Mouse (Mus musculus): ENCODE data around the gene Kpna7. TPM values are rescaled to one million over a fixed set of nuclear protein-coding genes. Genes with fewer than 3 reads are reported as not detected.

The Kpna7 gene
- polyA plus RNA-seq, 1 experiment from 2014 or later: not detected

- H3K27me3 ChIP-seq (replicated peaks; ENCODE audit: insufficient read depth, low read length): no peaks in the 10 kb centered on the region
- WGBS: 34% methylated on average over 2 of the region's 2 CpGs
- no peak overlapping the region for H3K4me3 ChIP-seq (ENCODE audit: low read depth, low read length)
- TF ChIP-seq EP300 (IDR thresholded peaks at IDR 0.05): no peak
- TF ChIP-seq CTCF (IDR thresholded peaks at IDR 0.05): peak; percentile 63
- H3K9me3 ChIP-seq (ENCODE audit: low read length): no peaks in the 10 kb centered on the region
- H3K27ac ChIP-seq (ENCODE audit: low read length): no peak overlapping the region
- no peak overlapping the region for H3K9ac ChIP-seq (replicated peaks; ENCODE audit: low read depth)
- no peaks in the 10 kb centered on the region for H3K36me3 ChIP-seq (ENCODE audit: insufficient read depth, low read length)
- H3K4me2 ChIP-seq (replicated peaks; ENCODE audit: low read depth, low read length): no peak overlapping the region
- H3K4me1 ChIP-seq (ENCODE audit: insufficient read depth, low read depth, low read length): no peaks in the 10 kb centered on the region
- no peak for ATAC-seq
- peak; percentile 40 for DNase-seq (ENCODE audit: low spot score)
These were observed 85.3 kb downstream of the Kpna7 start for GRCm38 (mm10) chr5:144998491-144998890.

GRCm38 (mm10) chr5:144990481-144990880, 93.3 kb downstream of the Kpna7 start:
- TF ChIP-seq EP300 (IDR thresholded peaks at IDR 0.05) (no peak), CTCF (IDR thresholded peaks at IDR 0.05) (no peak)
- Histone ChIP-seq H3K4me2 (replicated peaks; ENCODE audit: low read depth, low read length) (no peak overlapping the region), H3K36me3 (ENCODE audit: insufficient read depth, low read length) (no peaks in the 10 kb centered on the region), H3K9ac (replicated peaks; ENCODE audit: low read depth) (no peak overlapping the region), H3K9me3 (ENCODE audit: low read length) (no peaks in the 10 kb centered on the region), H3K4me3 (ENCODE audit: low read depth, low read length) (no peak overlapping the region), H3K27me3 (replicated peaks; ENCODE audit: insufficient read depth, low read length) (no peaks in the 10 kb centered on the region), H3K4me1 (ENCODE audit: insufficient read depth, low read depth, low read length) (no peaks in the 10 kb centered on the region), H3K27ac (ENCODE audit: low read length) (no peak overlapping the region)
- no peak for DNase-seq (ENCODE audit: low spot score)
- no peak for ATAC-seq
- WGBS: 63% methylated on average over 5 of the region's 5 CpGs

GRCm38 (mm10) chr5:144990051-144990450, 93.8 kb downstream of the Kpna7 start:
- Histone ChIP-seq H3K27me3 (replicated peaks; ENCODE audit: insufficient read depth, low read length) (no peaks in the 10 kb centered on the region), H3K4me3 (ENCODE audit: low read depth, low read length) (no peak overlapping the region), H3K36me3 (ENCODE audit: insufficient read depth, low read length) (no peaks in the 10 kb centered on the region), H3K4me1 (ENCODE audit: insufficient read depth, low read depth, low read length) (no peaks in the 10 kb centered on the region), H3K9ac (replicated peaks; ENCODE audit: low read depth) (no peak overlapping the region), H3K4me2 (replicated peaks; ENCODE audit: low read depth, low read length) (no peak overlapping the region), H3K27ac (ENCODE audit: low read length) (no peak overlapping the region), H3K9me3 (ENCODE audit: low read length) (no peaks in the 10 kb centered on the region)
- 59% methylated on average over 2 of the region's 2 CpGs for WGBS
- no peak for ATAC-seq
- no peak for DNase-seq (ENCODE audit: low spot score)
- TF ChIP-seq CTCF (IDR thresholded peaks at IDR 0.05) (no peak), EP300 (IDR thresholded peaks at IDR 0.05) (no peak)

GRCm38 (mm10) chr5:144989061-144989405, 94.8 kb downstream of the Kpna7 start:
- Histone ChIP-seq H3K9me3 (ENCODE audit: low read length) (no peaks in the 10 kb centered on the region), H3K36me3 (ENCODE audit: insufficient read depth, low read length) (no peaks in the 10 kb centered on the region), H3K9ac (replicated peaks; ENCODE audit: low read depth) (no peak overlapping the region), H3K4me2 (replicated peaks; ENCODE audit: low read depth, low read length) (no peak overlapping the region), H3K27ac (ENCODE audit: low read length) (no peak overlapping the region), H3K4me3 (ENCODE audit: low read depth, low read length) (no peak overlapping the region), H3K27me3 (replicated peaks; ENCODE audit: insufficient read depth, low read length) (no peaks in the 10 kb centered on the region), H3K4me1 (ENCODE audit: insufficient read depth, low read depth, low read length) (no peaks in the 10 kb centered on the region)
- DNase-seq (ENCODE audit: low spot score): no peak
- TF ChIP-seq EP300 (IDR thresholded peaks at IDR 0.05) (no peak), CTCF (IDR thresholded peaks at IDR 0.05) (no peak)
- WGBS: 70% methylated on average over 4 of the region's 4 CpGs
- ATAC-seq: 0 out of 2 replicates have a peak, but pooled peaks have one; percentile 5

GRCm38 (mm10) chr5:144988340-144989060, 95.3 kb downstream of the Kpna7 start:
- peak; percentile 90 for DNase-seq (ENCODE audit: low spot score)
- Histone ChIP-seq H3K9me3 (ENCODE audit: low read length) (no peaks in the 10 kb centered on the region), H3K4me2 (replicated peaks; ENCODE audit: low read depth, low read length) (no peak overlapping the region), H3K4me1 (ENCODE audit: insufficient read depth, low read depth, low read length) (no peaks in the 10 kb centered on the region), H3K27me3 (replicated peaks; ENCODE audit: insufficient read depth, low read length) (no peaks in the 10 kb centered on the region), H3K9ac (replicated peaks; ENCODE audit: low read depth) (no peak overlapping the region), H3K27ac (ENCODE audit: low read length) (no peak overlapping the region), H3K36me3 (ENCODE audit: insufficient read depth, low read length) (no peaks in the 10 kb centered on the region), H3K4me3 (ENCODE audit: low read depth, low read length) (no peak overlapping the region)
- 42% methylated on average over 9 of the region's 9 CpGs for WGBS
- peak; percentile 71 for ATAC-seq
- TF ChIP-seq CTCF (IDR thresholded peaks at IDR 0.05) (peak; percentile 86), EP300 (IDR thresholded peaks at IDR 0.05) (no peak)

GRCm38 (mm10) chr5:144987561-144987960, 96.3 kb downstream of the Kpna7 start:
- H3K4me2 ChIP-seq (replicated peaks; ENCODE audit: low read depth, low read length): no peak overlapping the region
- TF ChIP-seq EP300 (IDR thresholded peaks at IDR 0.05): no peak
- no peak for TF ChIP-seq CTCF (IDR thresholded peaks at IDR 0.05)
- WGBS: 86% methylated on average over 13 of the region's 13 CpGs
- DNase-seq (ENCODE audit: low spot score) (no peak), ATAC-seq (no peak)
- H3K4me1 ChIP-seq (ENCODE audit: insufficient read depth, low read depth, low read length): no peaks in the 10 kb centered on the region
- no peaks in the 10 kb centered on the region for H3K27me3 ChIP-seq (replicated peaks; ENCODE audit: insufficient read depth, low read length)
- no peaks in the 10 kb centered on the region for H3K36me3 ChIP-seq (ENCODE audit: insufficient read depth, low read length)
- H3K4me3 ChIP-seq (ENCODE audit: low read depth, low read length): no peak overlapping the region
- no peaks in the 10 kb centered on the region for H3K9me3 ChIP-seq (ENCODE audit: low read length)
- H3K27ac ChIP-seq (ENCODE audit: low read length): no peak overlapping the region
- no peak overlapping the region for H3K9ac ChIP-seq (replicated peaks; ENCODE audit: low read depth)

All from lung, postnatal 0 days (tissue).